Mouse (Mus musculus) forebrain, embryonic 10.5 days (tissue): ENCODE measurements around the gene Olfr554. TPM values are rescaled to one million over a fixed set of nuclear protein-coding genes. Genes with fewer than 3 reads are reported as not detected.
"Not testable (repeated sequence)": the region's sequence is repeated elsewhere in the genome, so short reads cannot be mapped to it uniquely, and the experiment has no call there.

ENCODE experiments used
- DNase-seq: peaks from one replicate; pipeline ENCODE4 v3.0.0-alpha.2; 2017; ENCODE audit warnings: low spot score; ENCODE audit errors: extremely low spot score
- H3K27ac ChIP-seq: fragments of 300-500 bp; sonication (generic); 2 replicates; pipeline ENCODE4 v1.5.1; 2016; ENCODE audit warnings: mild to moderate bottlenecking
- H3K27me3 ChIP-seq: fragments of 300-500 bp; sonication (generic); 2 replicates; pipeline ENCODE4 v1.6.1; 2016; ENCODE audit warnings: mild to moderate bottlenecking; ENCODE audit not compliant: poor library complexity, severe bottlenecking
- H3K36me3 ChIP-seq: fragments of 300-500 bp; sonication (generic); replicated peaks from 2 replicates; pipeline ENCODE4 v1.6.1; 2016; ENCODE audit warnings: mild to moderate bottlenecking, moderate library complexity
- H3K4me1 ChIP-seq: fragments of 300-500 bp; sonication (generic); 2 replicates; pipeline ENCODE4 v1.6.1; 2016
- H3K4me3 ChIP-seq: fragments of 300-500 bp; sonication (generic); 2 replicates; pipeline ENCODE4 v1.5.1; 2016; ENCODE audit warnings: mild to moderate bottlenecking, moderate library complexity
- H3K9me3 ChIP-seq: fragments of 300-500 bp; sonication (generic); 2 replicates; pipeline ENCODE4 v1.6.1; 2016; ENCODE audit warnings: mild to moderate bottlenecking, moderate library complexity
- WGBS: fragments of 180-500 bp; shearing (Covaris S2); methylation state at CpG from one replicate; pipeline ENCODE4 v1.1.7; 2016; 5-methylcytosine and 5-hydroxymethylcytosine counted together
- polyA plus RNA-seq: library from polyadenylated mRNA; unstranded; fragments of >200 nt; fragmentation: Nextera tagmentation; extraction: Ambion mirVana; gene quantifications from 2 replicates; pipeline ENCODE4 v1.2.1, GENCODE M21; 2016

The Olfr554 gene
- polyA plus RNA-seq, result not detected in 2 replicates

DNA sequence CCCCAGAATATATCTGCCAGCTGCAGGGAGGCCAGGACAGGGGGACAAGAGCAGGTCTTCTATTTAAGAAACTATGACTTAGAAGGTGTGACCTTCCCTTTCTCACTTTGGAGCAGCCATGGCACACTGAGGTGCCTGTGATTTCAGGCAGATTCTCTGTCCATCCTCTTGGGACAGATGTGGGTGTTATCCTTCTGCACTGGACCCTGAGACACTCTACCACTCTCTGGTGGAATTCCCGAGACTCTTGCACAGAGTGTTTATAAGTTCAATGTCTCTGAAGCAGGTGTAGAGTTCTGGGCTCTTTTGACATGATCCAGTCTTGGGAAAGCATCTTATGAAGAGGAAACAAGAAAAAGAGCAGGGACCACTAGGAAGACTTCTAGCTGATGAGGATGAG, at the start of gene Olfr554:
Gene Olfr554 (plus strand): TSS at position 301 of the 400 bp plus-strand sequence.
- no peaks in the 10 kb centered on the region for H3K9me3 ChIP-seq
- no peak within 1 kb of the TSS for H3K4me3 ChIP-seq
- no peaks in the 10 kb centered on the region for H3K36me3 ChIP-seq
- 87% methylated on average over 1 of the region's 1 CpGs for WGBS
- no peaks in the 10 kb centered on the region for H3K27me3 ChIP-seq
- H3K4me1 ChIP-seq, result no peaks in the 10 kb centered on the region
- DNase-seq, result no peak
- H3K27ac ChIP-seq, result no peak within 1 kb of the TSS

- DNase-seq, result no peak
- Histone ChIP-seq H3K4me1 (no peaks in the 10 kb centered on the region), H3K9me3 (no peaks in the 10 kb centered on the region), H3K27ac (no peak within 1 kb of the TSS), H3K36me3 (no peaks in the 10 kb centered on the region), H3K27me3 (no peaks in the 10 kb centered on the region), H3K4me3 (no peak within 1 kb of the TSS)
- whole genome bisulfite sequencing, result 93% methylated on average over 3 of the region's 3 CpGs
Observed at GRCm38 (mm10) chr7:102591786-102592185, 46.4 kb upstream of the Olfr554 start, which contains the start of gene Olfr551. TSS of gene Olfr551 (minus strand) at chr7:102591886.

DNA sequence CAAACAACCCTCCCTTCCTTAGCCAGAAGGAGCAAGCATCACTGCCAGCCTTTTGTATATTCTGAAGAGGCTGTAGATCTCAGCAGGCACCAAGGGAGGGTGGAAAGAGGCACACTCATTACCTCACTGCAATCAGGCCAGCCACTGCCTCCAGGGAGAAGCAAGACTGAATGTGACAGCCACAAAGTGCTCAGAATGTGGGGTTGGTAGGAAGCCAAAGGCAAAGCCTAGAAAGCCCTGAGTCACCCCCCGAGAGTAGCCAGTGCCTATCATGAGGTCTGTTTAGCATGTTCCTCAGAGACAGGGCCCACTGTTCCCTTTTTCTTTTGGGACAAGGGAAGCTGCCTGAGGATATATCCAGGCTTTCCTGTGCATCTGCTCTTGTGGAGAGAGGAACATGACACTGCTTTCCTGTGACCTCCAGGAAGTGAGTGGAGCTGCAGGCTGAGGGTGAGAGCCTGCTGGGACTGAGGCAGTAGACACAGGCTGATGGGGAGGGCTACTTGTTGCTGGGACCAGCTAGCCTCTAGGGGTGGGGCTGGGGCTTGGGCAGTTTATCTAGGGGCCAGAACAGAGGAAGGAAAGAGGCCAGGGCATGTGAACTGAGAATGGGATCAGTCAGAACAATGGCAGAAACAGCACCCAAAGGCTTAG, 40.7 kb upstream of the Olfr554 start, which contains the start of gene Olfr552:
Gene Olfr552 (plus strand): TSS at position 393 of the 654 bp plus-strand sequence.
- H3K27ac ChIP-seq, result no peak within 1 kb of the TSS
- 65% methylated on average over 1 of the region's 1 CpGs for WGBS
- H3K36me3 ChIP-seq, result no peaks in the 10 kb centered on the region
- DNase-seq, result no peak
- no peaks in the 10 kb centered on the region for H3K27me3 ChIP-seq
- H3K4me1 ChIP-seq, result no peaks in the 10 kb centered on the region
- H3K9me3 ChIP-seq, result no peaks in the 10 kb centered on the region
- H3K4me3 ChIP-seq, result no peak within 1 kb of the TSS

DNA sequence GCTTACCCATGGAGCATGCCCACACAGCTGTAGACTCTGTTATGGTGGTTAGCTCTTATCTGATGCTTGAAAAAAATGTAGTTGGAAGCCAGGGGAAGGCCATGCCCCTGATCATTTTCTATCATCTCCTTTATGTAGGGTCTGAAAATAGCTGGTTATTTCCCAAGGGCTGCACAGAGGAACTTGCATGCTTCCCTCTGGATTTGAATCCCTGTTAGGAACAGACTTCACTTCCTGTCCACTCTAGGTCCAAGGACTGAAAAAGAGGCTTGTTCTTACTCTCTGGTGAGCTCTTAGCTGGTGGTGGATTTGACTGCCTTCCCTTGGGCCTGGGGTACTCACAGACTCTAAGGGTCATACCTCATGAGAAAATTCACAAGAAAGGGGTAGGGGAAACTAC, 20.1 kb upstream of the Olfr554 start, which contains the start of gene Olfr553:
Gene Olfr553 (minus strand): TSS at position 101 of the 400 bp plus-strand sequence.
- no peak within 1 kb of the TSS for H3K27ac ChIP-seq
- no peak for DNase-seq

DNA sequence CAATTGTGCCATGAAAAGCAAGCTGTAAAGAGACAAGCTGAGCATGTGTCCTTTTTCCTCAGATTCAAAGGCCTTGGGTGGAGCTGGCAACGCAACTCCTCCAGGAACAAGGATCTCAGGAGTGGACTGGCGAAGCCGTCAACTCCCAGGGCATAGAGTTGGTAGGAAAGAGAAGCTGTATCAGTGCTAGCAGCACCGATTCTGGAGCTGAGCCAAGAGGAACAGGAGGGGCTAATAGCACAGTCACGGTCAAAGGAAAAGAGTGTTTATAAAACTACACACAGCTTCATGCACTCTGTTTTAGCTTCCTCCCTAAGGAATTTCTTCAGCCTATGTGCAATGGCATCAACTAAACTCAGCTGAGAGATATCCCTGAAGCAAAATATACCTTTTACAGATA, 18.6 kb upstream of the Olfr554 start:
- no peak overlapping the region for H3K27ac ChIP-seq
- H3K9me3 ChIP-seq, result no peaks in the 10 kb centered on the region
- no peaks in the 10 kb centered on the region for H3K36me3 ChIP-seq
- 86% methylated on average over 5 of the region's 5 CpGs for WGBS
- DNase-seq, result no peak
- no peaks in the 10 kb centered on the region for H3K27me3 ChIP-seq
- H3K4me1 ChIP-seq, result no peaks in the 10 kb centered on the region
- no peak overlapping the region for H3K4me3 ChIP-seq

More for the DNA sequence above, 20.1 kb upstream of the Olfr554 start, which contains the start of gene Olfr553:
- Histone ChIP-seq H3K36me3 (no peaks in the 10 kb centered on the region), H3K27me3 (no peaks in the 10 kb centered on the region), H3K4me1 (no peaks in the 10 kb centered on the region), H3K4me3 (no peak within 1 kb of the TSS), H3K9me3 (no peaks in the 10 kb centered on the region)

DNA sequence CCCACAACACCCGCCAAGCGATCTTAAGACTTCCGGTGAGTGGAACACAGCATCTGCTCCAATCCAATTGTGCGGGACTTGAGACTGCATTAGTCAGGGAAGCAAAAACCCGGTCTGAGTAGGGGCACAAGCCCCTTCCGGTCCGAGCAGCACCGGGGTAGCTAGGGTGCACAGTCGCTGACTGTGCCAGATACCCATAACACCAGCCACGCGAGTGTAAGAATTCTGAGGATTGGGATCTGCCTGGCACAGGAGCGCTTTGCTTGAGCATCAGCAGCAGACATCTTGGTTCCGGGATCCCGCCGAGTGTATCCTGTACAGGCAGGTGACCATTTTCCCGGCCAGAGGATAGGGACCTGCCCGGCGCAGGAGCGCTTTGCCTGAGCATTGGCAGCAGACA, 17.9 kb upstream of the Olfr554 start:
- not testable (repeated sequence) for H3K4me3 ChIP-seq, H3K36me3 ChIP-seq, DNase-seq, H3K27me3 ChIP-seq, H3K4me1 ChIP-seq, H3K27ac ChIP-seq, H3K9me3 ChIP-seq
- 92% methylated on average over 19 of the region's 19 CpGs for WGBS

- no peaks in the 10 kb centered on the region for H3K36me3 ChIP-seq
- no peaks in the 10 kb centered on the region for H3K27me3 ChIP-seq
- WGBS, result 35% methylated on average over 3 of the region's 3 CpGs
- no peaks in the 10 kb centered on the region for H3K9me3 ChIP-seq
- DNase-seq, result no peak
- H3K27ac ChIP-seq, result no peak overlapping the region
- H3K4me1 ChIP-seq, result no peaks in the 10 kb centered on the region
- no peak overlapping the region for H3K4me3 ChIP-seq
Observed at GRCm38 (mm10) chr7:102636665-102637064, 1.6 kb upstream of the Olfr554 start.

- H3K4me1 ChIP-seq, H3K27ac ChIP-seq, H3K27me3 ChIP-seq, H3K36me3 ChIP-seq, DNase-seq, H3K9me3 ChIP-seq, H3K4me3 ChIP-seq: not testable (repeated sequence)
- 94% methylated on average over 4 of the region's 4 CpGs for WGBS
Observed at GRCm38 (mm10) chr7:102644945-102645344, 6.7 kb downstream of the Olfr554 start.

GRCm38 (mm10) chr7:102658523-102658922, 20.3 kb downstream of the Olfr554 start, which contains the start of gene Olfr555:
TSS of gene Olfr555 (plus strand) at chr7:102658823.
- H3K4me1 ChIP-seq, result no peaks in the 10 kb centered on the region
- 73% methylated on average over 1 of the region's 1 CpGs for WGBS
- no peaks in the 10 kb centered on the region for H3K36me3 ChIP-seq
- DNase-seq, result no peak
- H3K27ac ChIP-seq, result no peak within 1 kb of the TSS
- no peaks in the 10 kb centered on the region for H3K9me3 ChIP-seq
- no peak within 1 kb of the TSS for H3K4me3 ChIP-seq
- H3K27me3 ChIP-seq, result no peaks in the 10 kb centered on the region

GRCm38 (mm10) chr7:102664599-102664998, 26.4 kb downstream of the Olfr554 start, which contains the start of gene Olfr556:
TSS of gene Olfr556 (plus strand) at chr7:102664899.
- WGBS, result 59% methylated on average over 3 of the region's 3 CpGs
- no peaks in the 10 kb centered on the region for H3K36me3 ChIP-seq
- H3K9me3 ChIP-seq, result no peaks in the 10 kb centered on the region
- no peak within 1 kb of the TSS for H3K27ac ChIP-seq
- no peak for DNase-seq
- no peaks in the 10 kb centered on the region for H3K4me1 ChIP-seq
- no peaks in the 10 kb centered on the region for H3K27me3 ChIP-seq
- no peak within 1 kb of the TSS for H3K4me3 ChIP-seq

DNA sequence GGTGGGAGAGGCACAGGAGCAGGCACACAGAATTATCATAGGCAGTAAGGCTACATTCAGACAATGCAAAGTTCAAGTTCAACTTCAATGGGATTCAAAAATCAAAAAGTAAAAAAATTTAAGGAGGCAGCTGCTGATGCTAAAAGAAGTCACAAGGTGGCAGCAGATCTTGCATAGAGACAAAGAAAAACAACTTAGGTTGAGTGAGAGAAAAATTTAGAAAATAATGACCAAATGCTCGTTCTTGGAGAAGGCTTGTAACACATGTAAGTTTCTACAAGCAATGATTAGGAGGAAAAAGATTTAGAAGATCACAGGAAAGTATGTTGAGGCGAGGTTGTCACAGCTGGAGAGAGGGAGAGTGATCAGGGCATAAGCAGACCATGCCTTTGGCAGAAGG, 27.1 kb downstream of the Olfr554 start:
- Histone ChIP-seq H3K27me3 (no peaks in the 10 kb centered on the region), H3K9me3 (no peaks in the 10 kb centered on the region), H3K4me3 (no peak overlapping the region), H3K4me1 (no peaks in the 10 kb centered on the region), H3K27ac (no peak overlapping the region), H3K36me3 (no peaks in the 10 kb centered on the region)
- no peak for DNase-seq
- 60% methylated on average over 2 of the region's 2 CpGs for WGBS

DNA sequence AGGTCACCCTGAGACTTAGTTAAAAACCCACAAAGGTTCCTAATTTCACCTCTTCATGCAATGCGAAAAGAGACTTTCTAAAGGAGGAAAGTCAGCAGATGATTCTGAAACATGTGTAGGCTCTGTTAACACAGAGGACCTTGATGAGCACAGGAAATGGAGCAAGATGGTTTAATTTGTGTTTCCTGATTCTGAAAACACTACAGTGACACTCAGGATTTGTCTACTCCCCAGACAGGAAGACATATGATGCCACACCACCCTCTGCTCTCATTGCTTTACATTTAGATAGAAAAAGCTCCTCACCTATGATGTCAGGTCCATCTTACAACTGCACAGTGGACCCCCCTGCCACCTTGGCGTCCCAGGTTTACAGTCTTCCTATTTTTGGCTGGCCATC, 38.0 kb downstream of the Olfr554 start:
- H3K9me3 ChIP-seq, result no peaks in the 10 kb centered on the region
- 87% methylated on average over 2 of the region's 2 CpGs for WGBS

GRCm38 (mm10) chr7:102681916-102682315, 43.7 kb downstream of the Olfr554 start:
- Histone ChIP-seq H3K4me1 (peaks cover 7% of the 10 kb centered on the region; the same call in 1 of the 2 replicates), H3K27ac (no peak overlapping the region), H3K9me3 (no peaks in the 10 kb centered on the region), H3K36me3 (peaks cover 13% of the 10 kb centered on the region), H3K27me3 (no peaks in the 10 kb centered on the region), H3K4me3 (no peak overlapping the region)
- WGBS, result 90% methylated on average over 1 of the region's 1 CpGs
- DNase-seq, result no peak

More for the DNA sequence above, 38.0 kb downstream of the Olfr554 start:
- Histone ChIP-seq H3K27me3 (no peaks in the 10 kb centered on the region), H3K36me3 (0 out of 2 replicates have a peak, but pooled peaks cover 5% of the 10 kb centered on the region), H3K27ac (no peak overlapping the region), H3K4me3 (no peak overlapping the region), H3K4me1 (no peaks in the 10 kb centered on the region)
- no peak for DNase-seq
